Mouse (Mus musculus): ENCODE measurements around the gene Srd5a1.

DNA sequence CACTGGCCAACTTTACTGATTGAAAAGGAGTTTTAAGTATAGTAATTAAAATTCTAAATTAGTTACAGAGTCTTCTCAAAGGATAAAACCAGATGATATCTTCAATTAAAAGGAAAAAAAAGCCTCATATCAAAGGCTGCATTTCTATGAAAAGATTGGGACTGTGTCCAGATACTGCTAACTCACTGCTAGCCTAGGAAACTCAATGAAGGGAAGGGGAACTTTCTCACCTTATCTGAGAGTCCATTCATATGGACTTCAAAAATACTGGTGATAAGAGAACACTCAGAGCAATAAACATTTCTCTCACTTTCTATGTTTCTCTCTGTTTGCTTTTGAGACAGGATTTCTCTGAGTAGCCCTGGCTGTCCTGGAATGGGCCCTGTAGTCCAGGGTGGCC, 46.7 kb downstream of the Srd5a1 start:
- TF ChIP-seq EP300 (IDR thresholded peaks at IDR 0.05; ENCODE audit: low read depth) (no peak), CTCF (IDR thresholded peaks at IDR 0.05; ENCODE audit: low read depth) (no peak)
